ENCODE assay signal across 18 mouse cellular contexts in genomic region chr7:49105501-49105900, GRCm38 (mm10).
DNase-seq lines count a peak whose midpoint lies in the region; ATAC-seq and TF ChIP-seq lines count a peak whose summit lies in the region.
"Had no signal": no experiment of that assay in that cellular context is flagged by ENCODE, and none has a peak within 500 bp of the region (broad histone marks: within the 10 kb centered on the region; RNA-seq: fewer than 3 reads in every experiment).

No protein-coding gene starts in this region.

- H3K4me1 ChIP-seq in liver, embryonic 13.5 days (replicated peaks), result peaks cover 68% of the 10 kb centered on the region
- H3K4me1 ChIP-seq in liver, postnatal 0 days (ENCODE audit: insufficient read depth), result no peaks in the 10 kb centered on the region
- peaks cover 47% of the 10 kb centered on the region for H3K4me1 ChIP-seq in hindbrain, embryonic 12.5 days
- peaks cover 43% of the 10 kb centered on the region for H3K4me1 ChIP-seq in midbrain, embryonic 14.5 days (ENCODE audit: control insufficient read depth, insufficient read depth, low read length)
- H3K4me1 ChIP-seq: kidney, embryonic 15.5 days; stomach, embryonic 15.5 days had no signal

- peak; percentile 51 for DNase-seq in embryo, embryonic 11 days
- no peak for DNase-seq in embryo, embryonic 10 days (ENCODE audit: low spot score)
- no peak for DNase-seq in liver, embryonic 13.5 days
- no peak for DNase-seq in liver, postnatal 0 days
- peak; percentile 59 for DNase-seq in midbrain, embryonic 14.5 days
- no peak for DNase-seq in frontal cortex, adult 2 months (ENCODE audit: extremely low spot score in 1 of 2, low spot score in 1 of 2)
- DNase-seq in layer of hippocampus, postnatal 25 days (ENCODE audit: extremely low spot score in 1 of 2, low spot score in 1 of 2), result no peak
- DNase-seq: cerebellum, adult 11-12 months; heart, postnatal 36 days; layer of hippocampus, postnatal 36 days; lung, adult 18-20 months; thymus, adult 2 months had no signal

- 69% methylated on average over 2 of the region's 2 CpGs for WGBS in liver, embryonic 13.5 days (ENCODE audit: insufficient replicate concordance)
- 76% methylated on average over 2 of the region's 2 CpGs for WGBS in liver, postnatal 0 days (ENCODE audit: insufficient replicate concordance)
- 30% methylated on average over 2 of the region's 2 CpGs for WGBS in hindbrain, embryonic 12.5 days
- 22% methylated on average over 2 of the region's 2 CpGs for WGBS in midbrain, embryonic 14.5 days

- no peaks in the 10 kb centered on the region for H3K27me3 ChIP-seq in liver, embryonic 13.5 days
- no peaks in the 10 kb centered on the region for H3K27me3 ChIP-seq in liver, postnatal 0 days (ENCODE audit: insufficient read depth, low read length)
- no peaks in the 10 kb centered on the region for H3K27me3 ChIP-seq in hindbrain, embryonic 12.5 days
- no peaks in the 10 kb centered on the region for H3K27me3 ChIP-seq in midbrain, embryonic 14.5 days (ENCODE audit: control insufficient read depth, insufficient read depth, low read length)
- H3K27me3 ChIP-seq: heart, embryonic 13.5 days; kidney, embryonic 15.5 days; stomach, embryonic 15.5 days had no signal

- no peak for TF ChIP-seq CTCF in liver, postnatal 0 days (IDR thresholded peaks at IDR 0.05; ENCODE audit: low read depth)

- no peak overlapping the region for H3K4me3 ChIP-seq in liver, embryonic 13.5 days (replicated peaks)
- no peak overlapping the region for H3K4me3 ChIP-seq in liver, postnatal 0 days (ENCODE audit: low read depth, low read length)
- no peak overlapping the region for H3K4me3 ChIP-seq in hindbrain, embryonic 12.5 days
- no peak overlapping the region for H3K4me3 ChIP-seq in midbrain, embryonic 14.5 days (replicated peaks; ENCODE audit: low read depth, low read length)
- H3K4me3 ChIP-seq: forebrain, embryonic 13.5 days; heart, embryonic 13.5 days; kidney, embryonic 15.5 days; stomach, embryonic 15.5 days had no signal

- H3K9ac ChIP-seq in liver, embryonic 13.5 days, result peak overlapping the region; percentile 34; the same call in 1 of the 2 replicates
- H3K9ac ChIP-seq in liver, postnatal 0 days (replicated peaks), result no peak overlapping the region
- no peak overlapping the region for H3K9ac ChIP-seq in hindbrain, embryonic 12.5 days
- no peak overlapping the region for H3K9ac ChIP-seq in midbrain, embryonic 14.5 days (replicated peaks; ENCODE audit: low read length)
- H3K9ac ChIP-seq: forebrain, embryonic 13.5 days; heart, embryonic 13.5 days; kidney, embryonic 15.5 days; stomach, embryonic 15.5 days had no signal

- peak overlapping the region; percentile 90 for H3K27ac ChIP-seq in liver, embryonic 13.5 days
- H3K27ac ChIP-seq in liver, postnatal 0 days (ENCODE audit: low read depth), result no peak overlapping the region
- peak overlapping the region; percentile 79 for H3K27ac ChIP-seq in hindbrain, embryonic 12.5 days
- H3K27ac ChIP-seq in midbrain, embryonic 14.5 days (replicated peaks; ENCODE audit: low read depth, low read length), result peak overlapping the region; percentile 60; the same call in 1 of the 2 replicates
- H3K27ac ChIP-seq: kidney, embryonic 15.5 days; stomach, embryonic 15.5 days had no signal

- TF ChIP-seq EP300 in liver, postnatal 0 days (IDR thresholded peaks at IDR 0.05; ENCODE audit: low read depth), result no peak

- ATAC-seq in liver, embryonic 13.5 days (ENCODE audit: low read depth), result no peak
- no peak for ATAC-seq in liver, postnatal 0 days
- peak; percentile 69 for ATAC-seq in hindbrain, embryonic 12.5 days (ENCODE audit: low FRiP score)
- peak; percentile 44; the same call in 1 of the 2 replicates for ATAC-seq in midbrain, embryonic 14.5 days (ENCODE audit: low FRiP score, low TSS enrichment)
- ATAC-seq: intestine, embryonic 16.5 days had no signal

- no peak overlapping the region for H3K4me2 ChIP-seq in liver, embryonic 13.5 days
- no peak overlapping the region for H3K4me2 ChIP-seq in liver, postnatal 0 days (ENCODE audit: low read depth, low read length)
- H3K4me2 ChIP-seq in hindbrain, embryonic 12.5 days (replicated peaks), result no peak overlapping the region
- H3K4me2 ChIP-seq in midbrain, embryonic 14.5 days (ENCODE audit: low read length), result no peak overlapping the region
- H3K4me2 ChIP-seq: forebrain, embryonic 13.5 days; heart, embryonic 13.5 days; kidney, embryonic 15.5 days; stomach, embryonic 15.5 days had no signal

- H3K36me3 ChIP-seq in liver, embryonic 13.5 days, result no peaks in the 10 kb centered on the region
- H3K36me3 ChIP-seq in liver, postnatal 0 days (replicated peaks; ENCODE audit: insufficient read depth, low read length), result no peaks in the 10 kb centered on the region
- H3K36me3 ChIP-seq in hindbrain, embryonic 12.5 days, result no peaks in the 10 kb centered on the region
- H3K36me3 ChIP-seq in midbrain, embryonic 14.5 days (ENCODE audit: control insufficient read depth, insufficient read depth, low read length), result no peaks in the 10 kb centered on the region
- H3K36me3 ChIP-seq: heart, embryonic 13.5 days; kidney, embryonic 15.5 days; stomach, embryonic 15.5 days had no signal

- no peaks in the 10 kb centered on the region for H3K9me3 ChIP-seq in liver, embryonic 13.5 days (replicated peaks)
- H3K9me3 ChIP-seq in liver, postnatal 0 days (ENCODE audit: low read length), result no peaks in the 10 kb centered on the region
- H3K9me3 ChIP-seq in hindbrain, embryonic 12.5 days (replicated peaks), result no peaks in the 10 kb centered on the region
- no peaks in the 10 kb centered on the region for H3K9me3 ChIP-seq in midbrain, embryonic 14.5 days (ENCODE audit: control insufficient read depth, low read length)
- H3K9me3 ChIP-seq: forebrain, embryonic 13.5 days; heart, embryonic 13.5 days; kidney, embryonic 15.5 days; stomach, embryonic 15.5 days had no signal

Comparison
In these comparisons a context has a peak if more than half of its experiments do, and no peak if none do; other contexts are left out.
1. DNase-seq: peak in embryo, embryonic 11 days (single experiment) and midbrain, embryonic 14.5 days (single experiment); none in embryo, embryonic 10 days (single experiment), liver, embryonic 13.5 days (single experiment), liver, postnatal 0 days (single experiment), frontal cortex, adult 2 months (0 of 2) and layer of hippocampus, postnatal 25 days (0 of 2).
2. ATAC-seq: peak in hindbrain, embryonic 12.5 days (single experiment) and midbrain, embryonic 14.5 days (single experiment); none in liver, embryonic 13.5 days (single experiment) and liver, postnatal 0 days (single experiment).